Mouse (Mus musculus): ENCODE data around the gene Gm26558. TPM values are rescaled to one million over a fixed set of nuclear protein-coding genes. Genes with fewer than 3 reads are reported as not detected.
A peak's percentile ranks its signal among the peaks of the same experiment; 100 is the strongest.

The Gm26558 gene
- total and polyA plus RNA-seq, 3 experiments = not detected

GRCm38 (mm10) chr2:70619232-70619835 is 42.6 kb downstream of the Gm26558 start:
- Histone ChIP-seq H3K27ac (no peak overlapping the region), H3K36me3 (ENCODE audit: control insufficient read depth, insufficient read depth, low read length) (no peaks in the 10 kb centered on the region), H3K9ac (ENCODE audit: low read depth, low read length) (no peak overlapping the region), H3K4me1 (ENCODE audit: control insufficient read depth, insufficient read depth, low read length) (no peaks in the 10 kb centered on the region), H3K4me3 (no peak overlapping the region), H3K79me2 (replicated peaks; ENCODE audit: control insufficient read depth, insufficient read depth, low read length) (no peaks in the 10 kb centered on the region), H3K27me3 (ENCODE audit: control insufficient read depth, insufficient read depth, low read length) (no peaks in the 10 kb centered on the region)
- TF ChIP-seq CTCF (IDR thresholded peaks at IDR 0.05) (peak; percentile 53), EP300 (IDR thresholded peaks at IDR 0.05; ENCODE audit: insufficient read depth, low read depth, low read length) (no peak)
- intact Hi-C loops (cut with DNase I) = no loop called here
- WGBS = 87% methylated on average over 6 of the region's 6 CpGs
- no peak for DNase-seq

DNA sequence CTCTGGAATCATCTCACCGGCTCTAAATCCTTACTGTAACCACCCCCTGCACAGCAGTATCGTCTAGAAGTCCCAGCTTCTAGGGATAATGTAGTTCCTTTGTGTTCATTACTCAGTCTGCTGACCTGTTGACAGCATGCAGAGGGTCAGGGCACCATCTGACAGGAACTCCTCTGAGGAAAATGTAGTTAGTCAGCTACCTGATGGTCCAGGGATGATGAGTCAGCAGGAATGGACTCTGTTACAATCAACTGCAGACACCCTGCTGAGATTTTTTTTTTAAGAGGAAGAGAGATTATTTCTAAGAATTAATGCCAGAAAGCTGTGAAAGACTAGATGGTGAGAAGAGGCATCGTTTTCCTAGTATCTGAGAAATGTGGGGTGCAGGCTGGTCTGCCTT is 45.3 kb downstream of the Gm26558 start:
- no peak overlapping the region for H3K9ac ChIP-seq (ENCODE audit: low read depth, low read length)
- 40% methylated on average over 3 of the region's 3 CpGs for WGBS
- no peaks in the 10 kb centered on the region for H3K4me1 ChIP-seq (ENCODE audit: control insufficient read depth, insufficient read depth, low read length)
- H3K27ac ChIP-seq = no peak overlapping the region
- TF ChIP-seq POLR2A (IDR thresholded peaks at IDR 0.05; ENCODE audit: insufficient read depth, low read depth, low read length) (no peak), CTCF (IDR thresholded peaks at IDR 0.05) (no peak), EP300 (IDR thresholded peaks at IDR 0.05; ENCODE audit: insufficient read depth, low read depth, low read length) (no peak)
- no peaks in the 10 kb centered on the region for H3K36me3 ChIP-seq (ENCODE audit: control insufficient read depth, insufficient read depth, low read length)
- H3K27me3 ChIP-seq (ENCODE audit: control insufficient read depth, insufficient read depth, low read length) = no peaks in the 10 kb centered on the region
- no peak overlapping the region for H3K4me3 ChIP-seq
- no peak for DNase-seq
- H3K79me2 ChIP-seq (replicated peaks; ENCODE audit: control insufficient read depth, insufficient read depth, low read length) = no peaks in the 10 kb centered on the region
- intact Hi-C loops (cut with DNase I) = no loop called here

DNA sequence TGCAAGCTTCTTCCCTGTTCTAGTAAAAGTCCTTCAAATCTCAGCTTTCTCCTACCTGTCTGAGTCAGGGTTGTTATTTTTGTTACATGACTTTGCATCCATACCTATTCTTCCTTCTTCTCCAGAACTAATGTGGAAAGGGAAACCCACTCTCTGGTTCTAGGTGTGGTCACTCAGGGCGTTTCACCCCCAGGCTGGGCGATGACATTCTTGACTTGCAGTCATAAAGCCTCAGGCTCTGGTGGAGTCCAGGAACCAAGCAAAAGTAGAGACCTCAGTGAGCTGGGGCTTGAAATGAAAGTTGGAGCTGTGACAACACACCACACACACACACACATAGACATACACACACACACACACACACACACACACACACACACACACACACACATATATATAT is 45.8 kb downstream of the Gm26558 start:
- 70% methylated on average over 2 of the region's 2 CpGs for WGBS

GRCm38 (mm10) chr2:70614745-70615351 is 47.1 kb downstream of the Gm26558 start:
- no peak overlapping the region for H3K4me3 ChIP-seq
- no peak for TF ChIP-seq CTCF (IDR thresholded peaks at IDR 0.05)
- TF ChIP-seq POLR2A (IDR thresholded peaks at IDR 0.05; ENCODE audit: insufficient read depth, low read depth, low read length) = no peak
- no peak for TF ChIP-seq EP300 (IDR thresholded peaks at IDR 0.05; ENCODE audit: insufficient read depth, low read depth, low read length)
- no peaks in the 10 kb centered on the region for H3K27me3 ChIP-seq (ENCODE audit: control insufficient read depth, insufficient read depth, low read length)
- H3K4me1 ChIP-seq (ENCODE audit: control insufficient read depth, insufficient read depth, low read length) = no peaks in the 10 kb centered on the region
- peak in 1 of 2 experiments; percentile 47 for DNase-seq
- H3K9ac ChIP-seq (ENCODE audit: low read depth, low read length) = no peak overlapping the region
- 84% methylated on average over 7 of the region's 7 CpGs for WGBS
- no peak overlapping the region for H3K27ac ChIP-seq
- H3K36me3 ChIP-seq (ENCODE audit: control insufficient read depth, insufficient read depth, low read length) = no peaks in the 10 kb centered on the region
- intact Hi-C loops (cut with DNase I) = no loop called here
- H3K79me2 ChIP-seq (replicated peaks; ENCODE audit: control insufficient read depth, insufficient read depth, low read length) = no peaks in the 10 kb centered on the region

More for the DNA sequence above, 45.8 kb downstream of the Gm26558 start:
- Histone ChIP-seq H3K79me2 (replicated peaks; ENCODE audit: control insufficient read depth, insufficient read depth, low read length) (no peaks in the 10 kb centered on the region), H3K9ac (ENCODE audit: low read depth, low read length) (no peak overlapping the region), H3K27ac (no peak overlapping the region), H3K4me3 (no peak overlapping the region), H3K36me3 (ENCODE audit: control insufficient read depth, insufficient read depth, low read length) (no peaks in the 10 kb centered on the region), H3K27me3 (ENCODE audit: control insufficient read depth, insufficient read depth, low read length) (no peaks in the 10 kb centered on the region), H3K4me1 (ENCODE audit: control insufficient read depth, insufficient read depth, low read length) (no peaks in the 10 kb centered on the region)
- TF ChIP-seq POLR2A (IDR thresholded peaks at IDR 0.05; ENCODE audit: insufficient read depth, low read depth, low read length) = no peak
- TF ChIP-seq CTCF (IDR thresholded peaks at IDR 0.05) = no peak
- TF ChIP-seq EP300 (IDR thresholded peaks at IDR 0.05; ENCODE audit: insufficient read depth, low read depth, low read length) = no peak
- intact Hi-C loops (cut with DNase I) = no loop called here
- no peak for DNase-seq

Other genes with a start within 250 kb of the Gm26558 start
- gene Sp5, start 187.2 kb downstream of the Gm26558 start, total RNA-seq (2021) = not detected
- 0.10 TPM in 1 of 2 replicates, not detected in the other for gene Sp5, start 187.2 kb downstream of the Gm26558 start, polyA plus RNA-seq (2012; rRNA removed)
- not detected for gene Erich2, start 153.3 kb downstream of the Gm26558 start, total RNA-seq (2021)
- gene Erich2, start 153.3 kb downstream of the Gm26558 start, polyA plus RNA-seq (2012; rRNA removed) = 1.0 TPM in 1 of 2 replicates, not detected in the other
- gene Gad1, start 109.0 kb downstream of the Gm26558 start, total RNA-seq (2021) = under 1 TPM; 0.23 to 0.45 TPM
- gene Gad1, start 109.0 kb downstream of the Gm26558 start, polyA plus RNA-seq (2012; rRNA removed) = 0.04 and 0.12 TPM in 2 replicates
- 10 to 100 TPM; 59.5 to 67.8 TPM for gene Gorasp2, start 532 bp downstream of the Gm26558 start, total RNA-seq (2021)
- gene Gorasp2, start 532 bp downstream of the Gm26558 start, polyA plus RNA-seq (2012; rRNA removed) = 80.2 and 91.4 TPM in 2 replicates
- 10 to 100 TPM; 26.0 to 31.3 TPM for gene Tlk1, start 163.6 kb upstream of the Gm26558 start, total RNA-seq (2021)
- 6.9 and 15.4 TPM in 2 replicates for gene Tlk1, start 163.6 kb upstream of the Gm26558 start, polyA plus RNA-seq (2012; rRNA removed)